Mouse (Mus musculus): ENCODE measurements around the gene Slc5a4b. TPM values are rescaled to one million over a fixed set of nuclear protein-coding genes. Genes with fewer than 3 reads are reported as not detected.

Gene Slc5a4b
- total and polyA plus RNA-seq, 3 experiments = not detected

DNA sequence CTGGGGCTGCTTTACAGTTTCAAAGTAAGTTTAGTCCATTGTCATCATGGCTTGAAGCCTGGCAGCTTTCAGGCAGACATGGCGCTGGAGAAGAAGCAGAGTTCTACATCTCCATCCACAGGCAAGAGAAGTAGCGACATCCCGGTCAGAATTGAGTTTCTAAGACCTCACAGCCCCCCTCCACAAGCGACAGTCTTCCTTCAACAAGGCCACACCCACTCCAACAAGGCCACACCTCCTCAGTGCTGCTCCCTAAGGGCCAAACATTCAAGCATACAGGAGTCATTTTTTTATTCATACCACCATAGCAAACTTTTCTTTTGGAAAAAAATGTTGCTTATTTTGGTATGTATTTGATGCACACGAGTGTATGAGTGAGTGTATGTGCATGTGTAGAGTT, 80.3 kb downstream of the Slc5a4b start:
- H3K36me3 ChIP-seq (ENCODE audit: control insufficient read depth, insufficient read depth, low read length) = peaks cover 3% of the 10 kb centered on the region
- no peak for DNase-seq
- no peak overlapping the region for H3K9ac ChIP-seq (ENCODE audit: low read depth, low read length)
- no peaks in the 10 kb centered on the region for H3K27me3 ChIP-seq (ENCODE audit: control insufficient read depth, insufficient read depth, low read length)
- no peak overlapping the region for H3K4me3 ChIP-seq
- WGBS = 72% methylated on average over 5 of the region's 5 CpGs
- TF ChIP-seq POLR2A (IDR thresholded peaks at IDR 0.05; ENCODE audit: insufficient read depth, low read depth, low read length) = no peak
- no peak for TF ChIP-seq EP300 (IDR thresholded peaks at IDR 0.05; ENCODE audit: insufficient read depth, low read depth, low read length)
- TF ChIP-seq CTCF (IDR thresholded peaks at IDR 0.05) = no peak
- no peak overlapping the region for H3K27ac ChIP-seq
- H3K79me2 ChIP-seq (replicated peaks; ENCODE audit: control insufficient read depth, insufficient read depth, low read length) = peaks cover 9% of the 10 kb centered on the region
- H3K4me1 ChIP-seq (ENCODE audit: control insufficient read depth, insufficient read depth, low read length) = peaks cover 2% of the 10 kb centered on the region; the same call in 1 of the 2 replicates
- intact Hi-C loops (cut with DNase I) = loop anchor here (10.0 kb wide), 1 partner anchor 136 kb away; the partner anchor contains the start of gene Derl3

DNA sequence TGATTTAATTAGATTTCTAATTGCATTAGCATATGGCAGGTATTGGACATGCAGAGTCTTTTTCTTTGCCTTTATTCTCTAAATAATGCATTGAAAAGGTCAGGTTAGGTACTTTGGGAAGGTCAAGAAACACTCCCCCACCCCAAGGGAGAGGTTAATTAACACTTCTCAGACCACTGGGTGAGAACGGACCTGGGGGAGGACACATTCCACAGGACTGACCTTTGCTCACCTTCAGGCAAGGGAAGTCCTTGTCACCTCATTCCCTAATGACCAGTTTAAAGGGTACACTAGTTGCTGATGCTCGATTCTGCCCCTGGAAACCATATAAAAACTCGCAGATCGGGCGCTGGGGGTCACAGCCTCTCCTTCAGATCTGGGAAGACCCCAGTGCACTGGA, 81.5 kb downstream of the Slc5a4b start:
- DNase-seq = no peak
- H3K27ac ChIP-seq = no peak overlapping the region
- intact Hi-C loops (cut with DNase I) = no loop called here
- H3K4me3 ChIP-seq = no peak overlapping the region
- TF ChIP-seq POLR2A (IDR thresholded peaks at IDR 0.05; ENCODE audit: insufficient read depth, low read depth, low read length) (no peak), CTCF (IDR thresholded peaks at IDR 0.05) (no peak), EP300 (IDR thresholded peaks at IDR 0.05; ENCODE audit: insufficient read depth, low read depth, low read length) (no peak)
- H3K4me1 ChIP-seq (ENCODE audit: control insufficient read depth, insufficient read depth, low read length) = peaks cover 2% of the 10 kb centered on the region; the same call in 1 of the 2 replicates
- 82% methylated on average over 5 of the region's 5 CpGs for WGBS
- peaks cover 8% of the 10 kb centered on the region for H3K79me2 ChIP-seq (replicated peaks; ENCODE audit: control insufficient read depth, insufficient read depth, low read length)
- peaks cover 3% of the 10 kb centered on the region for H3K36me3 ChIP-seq (ENCODE audit: control insufficient read depth, insufficient read depth, low read length)
- no peaks in the 10 kb centered on the region for H3K27me3 ChIP-seq (ENCODE audit: control insufficient read depth, insufficient read depth, low read length)
- H3K9ac ChIP-seq (ENCODE audit: low read depth, low read length) = no peak overlapping the region

DNA sequence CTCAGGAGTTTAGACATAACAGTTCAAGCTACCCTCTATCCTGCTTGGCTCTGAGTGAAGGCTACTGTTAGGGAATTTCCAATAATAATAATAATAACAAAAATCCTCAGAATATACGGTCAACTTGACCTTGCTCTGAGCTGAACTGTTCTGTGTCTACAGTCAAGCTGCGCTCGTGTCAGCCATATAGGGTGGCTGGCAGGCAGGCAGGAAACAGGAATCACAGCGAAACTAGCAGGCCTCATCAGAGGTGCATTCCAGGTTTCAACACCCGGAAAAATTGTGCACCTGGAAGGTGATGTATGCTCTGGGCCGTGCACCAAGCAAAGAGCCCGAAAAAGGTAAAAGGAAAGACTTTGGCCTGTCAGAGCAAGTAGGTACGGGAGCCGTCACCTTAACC, 82.4 kb downstream of the Slc5a4b start:
- no peak for DNase-seq
- intact Hi-C loops (cut with DNase I) = no loop called here
- H3K4me3 ChIP-seq = no peak overlapping the region
- TF ChIP-seq POLR2A (IDR thresholded peaks at IDR 0.05; ENCODE audit: insufficient read depth, low read depth, low read length) = no peak
- TF ChIP-seq CTCF (IDR thresholded peaks at IDR 0.05) = no peak
- TF ChIP-seq EP300 (IDR thresholded peaks at IDR 0.05; ENCODE audit: insufficient read depth, low read depth, low read length) = no peak
- H3K36me3 ChIP-seq (ENCODE audit: control insufficient read depth, insufficient read depth, low read length) = peaks cover 2% of the 10 kb centered on the region
- H3K4me1 ChIP-seq (ENCODE audit: control insufficient read depth, insufficient read depth, low read length) = peaks cover 2% of the 10 kb centered on the region; the same call in 1 of the 2 replicates
- 73% methylated on average over 9 of the region's 9 CpGs for WGBS
- H3K27me3 ChIP-seq (ENCODE audit: control insufficient read depth, insufficient read depth, low read length) = no peaks in the 10 kb centered on the region
- H3K79me2 ChIP-seq (replicated peaks; ENCODE audit: control insufficient read depth, insufficient read depth, low read length) = peaks cover 7% of the 10 kb centered on the region
- H3K9ac ChIP-seq (ENCODE audit: low read depth, low read length) = no peak overlapping the region
- H3K27ac ChIP-seq = no peak overlapping the region

DNA sequence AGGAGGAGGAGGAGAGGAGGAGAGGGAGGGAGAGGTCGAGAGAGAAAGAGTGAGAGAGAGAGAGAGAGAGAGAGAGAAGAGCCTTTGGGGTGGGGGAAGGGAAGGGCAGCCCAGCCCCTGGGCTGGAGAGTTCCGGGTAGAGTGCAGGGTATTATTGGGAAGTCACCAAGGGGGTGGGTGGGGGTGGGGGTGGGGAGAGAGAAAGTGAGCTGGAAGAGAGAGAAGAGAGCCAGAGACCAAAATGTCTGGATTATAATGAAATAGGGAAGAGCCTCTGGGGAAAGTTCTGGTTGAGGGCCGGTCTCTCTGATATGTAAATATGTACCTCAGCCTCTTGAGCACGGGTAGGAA, 82.8 kb downstream of the Slc5a4b start:
- Histone ChIP-seq H3K4me3 (no peak overlapping the region), H3K4me1 (ENCODE audit: control insufficient read depth, insufficient read depth, low read length) (no peaks in the 10 kb centered on the region), H3K36me3 (ENCODE audit: control insufficient read depth, insufficient read depth, low read length) (no peaks in the 10 kb centered on the region), H3K27me3 (ENCODE audit: control insufficient read depth, insufficient read depth, low read length) (no peaks in the 10 kb centered on the region), H3K27ac (no peak overlapping the region), H3K79me2 (replicated peaks; ENCODE audit: control insufficient read depth, insufficient read depth, low read length) (peaks cover 4% of the 10 kb centered on the region; the same call in 1 of the 2 replicates), H3K9ac (ENCODE audit: low read depth, low read length) (no peak overlapping the region)
- intact Hi-C loops (cut with DNase I) = no loop called here
- TF ChIP-seq EP300 (IDR thresholded peaks at IDR 0.05; ENCODE audit: insufficient read depth, low read depth, low read length) (no peak), CTCF (IDR thresholded peaks at IDR 0.05) (no peak), POLR2A (IDR thresholded peaks at IDR 0.05; ENCODE audit: insufficient read depth, low read depth, low read length) (no peak)
- no peak for DNase-seq
- WGBS = 34% methylated on average over 4 of the region's 4 CpGs

DNA sequence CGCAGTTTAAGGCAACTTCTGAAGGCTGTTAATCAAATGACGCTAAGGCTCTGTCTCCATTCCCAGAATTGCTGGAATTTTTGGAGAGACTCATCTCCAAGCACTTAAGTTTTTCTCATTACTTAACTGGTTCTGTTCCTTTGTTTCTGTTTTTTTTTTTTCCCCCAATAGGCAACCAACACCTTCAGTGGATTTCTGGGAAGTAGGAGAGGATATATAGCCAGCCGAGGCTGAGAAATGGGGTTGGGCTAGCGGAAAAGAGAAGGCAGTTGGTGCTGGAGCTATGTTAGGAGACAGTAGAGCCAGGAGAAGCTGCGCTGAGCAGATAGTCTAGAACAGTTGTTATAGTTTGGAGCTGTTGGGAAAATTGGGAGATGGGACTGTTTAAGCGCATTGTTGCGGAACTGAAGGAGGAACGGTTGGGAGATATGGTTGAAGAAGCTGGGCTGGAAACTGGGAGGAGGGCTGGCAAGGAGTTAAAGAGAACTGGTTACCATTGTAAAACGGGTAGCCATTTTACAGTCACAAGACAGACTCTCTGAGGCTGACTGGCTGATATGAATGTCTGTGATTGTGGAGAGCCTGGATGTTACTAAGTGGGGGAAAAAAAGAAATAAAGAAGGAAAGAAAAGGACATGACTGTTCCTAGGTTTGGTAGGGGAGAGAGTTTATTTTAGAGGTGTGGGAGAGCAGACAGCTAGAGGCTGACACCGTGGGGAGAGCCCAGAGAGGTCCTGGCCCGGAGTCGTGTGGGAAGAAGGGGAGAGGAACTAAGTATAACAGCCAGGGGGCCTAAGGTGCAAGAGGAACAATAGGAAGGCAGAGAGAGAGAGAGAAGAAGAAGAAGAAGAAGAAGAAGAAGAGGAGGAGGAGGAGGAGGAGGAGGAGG, 83.4 kb downstream of the Slc5a4b start:
- 57% methylated on average over 12 of the region's 12 CpGs for WGBS
- Histone ChIP-seq H3K27me3 (ENCODE audit: control insufficient read depth, insufficient read depth, low read length) (no peaks in the 10 kb centered on the region), H3K79me2 (replicated peaks; ENCODE audit: control insufficient read depth, insufficient read depth, low read length) (no peaks in the 10 kb centered on the region), H3K27ac (no peak overlapping the region), H3K9ac (ENCODE audit: low read depth, low read length) (no peak overlapping the region), H3K4me3 (no peak overlapping the region), H3K4me1 (ENCODE audit: control insufficient read depth, insufficient read depth, low read length) (no peaks in the 10 kb centered on the region), H3K36me3 (ENCODE audit: control insufficient read depth, insufficient read depth, low read length) (no peaks in the 10 kb centered on the region)
- intact Hi-C loops (cut with DNase I) = no loop called here
- TF ChIP-seq POLR2A (IDR thresholded peaks at IDR 0.05; ENCODE audit: insufficient read depth, low read depth, low read length) (no peak), EP300 (IDR thresholded peaks at IDR 0.05; ENCODE audit: insufficient read depth, low read depth, low read length) (no peak), CTCF (IDR thresholded peaks at IDR 0.05) (no peak)
- no peak for DNase-seq
